Mouse (Mus musculus) lung, postnatal 0 days (tissue): ENCODE results near the gene Nup210.

ENCODE experiments used
- CTCF ChIP-seq: IDR thresholded peaks from 2 replicates; pipeline ENCODE4 v1.5.1; 2016; ENCODE audit warnings: antibody characterized with exemption, mild to moderate bottlenecking
- EP300 ChIP-seq: IDR thresholded peaks from 2 replicates; pipeline ENCODE4 v1.6.1; 2016; ENCODE audit warnings: antibody characterized with exemption, mild to moderate bottlenecking, control low read depth

GRCm38 (mm10) chr6:91114716-91115115 is 1.9 kb downstream of the Nup210 start:
- TF ChIP-seq CTCF (no peak), EP300 (no peak)
